8 mouse cellular contexts compared by ENCODE assay signal in the genomic region with DNA sequence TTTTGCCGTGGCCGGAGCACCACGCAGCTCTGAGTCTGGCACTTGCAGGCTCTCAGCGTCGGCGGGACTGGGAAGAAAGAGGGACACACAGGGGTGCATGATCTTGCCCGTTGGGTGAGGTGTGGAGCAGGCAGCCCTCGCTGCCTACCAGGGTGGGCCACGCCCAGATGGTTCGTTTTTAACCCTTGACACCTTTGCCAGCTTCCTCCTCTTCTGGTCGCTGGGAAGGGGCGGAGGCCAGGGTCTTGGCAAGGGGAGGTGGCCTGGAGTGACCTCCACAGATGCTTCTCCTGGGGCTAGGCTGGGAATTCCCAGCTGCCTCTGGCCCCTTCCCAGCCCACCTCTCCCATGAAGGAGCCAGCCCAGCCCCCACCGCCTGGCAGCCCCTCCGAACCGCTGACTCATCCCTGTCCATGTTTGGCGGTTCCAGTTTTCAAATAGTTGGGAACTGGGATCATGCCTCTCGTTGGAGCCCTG. TPM values are rescaled to one million over a fixed set of nuclear protein-coding genes. Genes with fewer than 3 reads are reported as not detected.
DNase-seq lines count a peak whose midpoint lies in the region; ATAC-seq and TF ChIP-seq lines count a peak whose summit lies in the region.

No protein-coding gene starts in this region.

- H3K9me3 ChIP-seq in intestine, embryonic 16.5 days (ENCODE audit: control insufficient read depth, low read length): no peaks in the 10 kb centered on the region

- H3ac ChIP-seq in myocyte (ENCODE audit: control insufficient read depth, insufficient read length): no peak overlapping the region

- TF ChIP-seq POLR2A in myocyte (IDR thresholded peaks at IDR 0.05; ENCODE audit: insufficient read length, low read depth): peak; percentile 34

- peak overlapping the region; percentile 81 for H3K27ac ChIP-seq in intestine, embryonic 16.5 days (ENCODE audit: low read length)

- peaks cover 82% of the 10 kb centered on the region for H3K4me1 ChIP-seq in intestine, embryonic 16.5 days (ENCODE audit: control insufficient read depth, insufficient read depth, low read length)

- DNase-seq in adrenal gland, adult (ENCODE audit: inconsistent age in 2 of 2, low spot score in 1 of 2): peak; percentile 79 to 86
- no peak for DNase-seq in adrenal gland, postnatal 4 days (ENCODE audit: low spot score in 2 of 2)
- peak; percentile 82 for DNase-seq in NIH3T3 (ENCODE audit: low read depth)
- DNase-seq in heart, adult 11 months: peak; percentile 99
- DNase-seq in layer of hippocampus, postnatal 36 days: no peak

- H3K4me3 ChIP-seq in intestine, embryonic 16.5 days (ENCODE audit: low read length): peak overlapping the region; percentile 36
- H3K4me3 ChIP-seq in myocyte: peak overlapping the region; percentile 16

- peaks cover 86% of the 10 kb centered on the region for H3K79me2 ChIP-seq in myocyte (ENCODE audit: control insufficient read depth, insufficient read depth)

- no peaks in the 10 kb centered on the region for H3K36me3 ChIP-seq in intestine, embryonic 16.5 days (ENCODE audit: control insufficient read depth, insufficient read depth, low read length)
- H3K36me3 ChIP-seq in myocyte (ENCODE audit: control insufficient read depth, insufficient read depth): no peaks in the 10 kb centered on the region

- H3K9ac ChIP-seq in intestine, embryonic 16.5 days (ENCODE audit: low read depth, low read length): peak overlapping the region; percentile 55

- peak overlapping the region; percentile 56 for H3K4me2 ChIP-seq in intestine, embryonic 16.5 days (ENCODE audit: low read depth, low read length)
- H3K4me2 ChIP-seq in myocyte (ENCODE audit: low read depth): peak overlapping the region; percentile 97

- no peaks in the 10 kb centered on the region for H3K27me3 ChIP-seq in intestine, embryonic 16.5 days (replicated peaks; ENCODE audit: control insufficient read depth, insufficient read depth, low read length)
- no peaks in the 10 kb centered on the region for H3K27me3 ChIP-seq in myocyte (ENCODE audit: control insufficient read depth, insufficient read depth, insufficient read length)

- ATAC-seq in intestine, embryonic 16.5 days: peak; percentile 14
- no peak for ATAC-seq in megakaryocyte progenitor cell, adult 5-6 weeks (replicated peaks; ENCODE audit: poor library complexity)

- 14% methylated on average over 17 of the region's 17 CpGs for WGBS in intestine, embryonic 16.5 days

TF ChIP-seq in myocyte, 11 proteins besides CTCF, POLR2A, EP300 and RAD21:
- TF ChIP-seq USF1 (IDR thresholded peaks at IDR 0.05; ENCODE audit: low read depth): no peak
- TF ChIP-seq E2F4 (IDR thresholded peaks at IDR 0.05; ENCODE audit: insufficient read depth): peak; percentile 54
- no peak for TF ChIP-seq CEBPB (IDR thresholded peaks at IDR 0.05; ENCODE audit: insufficient read depth, poor library complexity, severe bottlenecking)
- TF ChIP-seq SRF (IDR thresholded peaks at IDR 0.05; ENCODE audit: control insufficient read depth, insufficient read length, low read depth): peak; percentile 63
- no peak for TF ChIP-seq REST (IDR thresholded peaks at IDR 0.05; ENCODE audit: insufficient read depth, insufficient read length)
- TF ChIP-seq MYOD1 (IDR thresholded peaks at IDR 0.05; ENCODE audit: control insufficient read depth in 1 of 3, insufficient read length in 2 of 3, low read depth in 2 of 3): peak in 2 of 3 experiments; percentile 60 to 85
- no peak for TF ChIP-seq MAX (IDR thresholded peaks at IDR 0.05; ENCODE audit: low read depth)
- peak; percentile 2 for TF ChIP-seq TCF3 (IDR thresholded peaks at IDR 0.05; ENCODE audit: insufficient read length, low read depth)
- TF ChIP-seq MYOG (IDR thresholded peaks at IDR 0.05; ENCODE audit: control insufficient read depth in 1 of 3, insufficient read depth in 1 of 3, insufficient read length in 2 of 3, low read depth in 2 of 3): peak in 1 of 3 experiments; percentile 84
- no peak for TF ChIP-seq POLR2AphosphoS2 (IDR thresholded peaks at IDR 0.05; ENCODE audit: insufficient read length, low read depth)
- TF ChIP-seq TCF12 (IDR thresholded peaks at IDR 0.05; ENCODE audit: insufficient read depth, poor library complexity, severe bottlenecking): no peak

RNA-seq across cellular contexts. Expression of gene Hspg2, which starts 8.2 kb away (rescaled TPM):
- total RNA-seq in adrenal gland, postnatal 4 days (2021): 100 to 1,000 TPM; 170 to 191 TPM
- polyA plus RNA-seq in intestine, embryonic 16.5 days (2015; fragmentation: Nextera tagmentation; extraction: Ambion mirVana): 24.5 TPM in 2 replicates
- polyA plus RNA-seq in myocyte (2012; fragmentation: generic; extraction: Trizol): 209 TPM
- total RNA-seq in layer of hippocampus, postnatal 36 days (2021): 1 to 10 TPM; 6.4 to 7.3 TPM
- total RNA-seq in megakaryocyte progenitor cell, adult 5-6 weeks (2015): 0.37 TPM in 1 of 2 replicates, not detected in the other
- not detected in 2 replicates for total RNA-seq in megakaryocyte progenitor cell, adult 5-6 weeks (2017)

RNA-seq across cellular contexts. Expression of gene 1700013G24Rik, which starts 23.7 kb away (rescaled TPM):
- not detected for total RNA-seq in adrenal gland, postnatal 4 days (2021)
- not detected in 2 replicates for polyA plus RNA-seq in intestine, embryonic 16.5 days (2015; fragmentation: Nextera tagmentation; extraction: Ambion mirVana)
- 0.55 TPM for polyA plus RNA-seq in myocyte (2012; fragmentation: generic; extraction: Trizol)
- total RNA-seq in layer of hippocampus, postnatal 36 days (2021): not detected
- not detected in 2 replicates for total RNA-seq in megakaryocyte progenitor cell, adult 5-6 weeks (2015)
- not detected in 2 replicates for total RNA-seq in megakaryocyte progenitor cell, adult 5-6 weeks (2017)

RNA-seq across cellular contexts. Expression of gene Cela3b, which starts 46.5 kb away (rescaled TPM):
- 100 to 1,000 TPM in 1 of 2 experiments, not detected in 1; 918 TPM for total RNA-seq in adrenal gland, postnatal 4 days (2021)
- polyA plus RNA-seq in intestine, embryonic 16.5 days (2015; fragmentation: Nextera tagmentation; extraction: Ambion mirVana): 237 and 402 TPM in 2 replicates
- polyA plus RNA-seq in myocyte (2012; fragmentation: generic; extraction: Trizol): 0.38 TPM
- total RNA-seq in layer of hippocampus, postnatal 36 days (2021): not detected
- not detected in 2 replicates for total RNA-seq in megakaryocyte progenitor cell, adult 5-6 weeks (2015)
- not detected in 2 replicates for total RNA-seq in megakaryocyte progenitor cell, adult 5-6 weeks (2017)

Comparison
In these comparisons a context has a peak if more than half of its experiments do, and no peak if none do; other contexts are left out.
1. DNase-seq: peak in adrenal gland, adult (2 of 2), NIH3T3 (single experiment) and heart, adult 11 months (single experiment); none in adrenal gland, postnatal 4 days (0 of 2) and layer of hippocampus, postnatal 36 days (0 of 2).
2. RNA of gene Hspg2, which starts 8.2 kb away (total RNA-seq): 170 to 191 TPM in adrenal gland, postnatal 4 days; 6.4 to 7.3 TPM in layer of hippocampus, postnatal 36 days and 0.37 TPM in megakaryocyte progenitor cell, adult 5-6 weeks; every median in the first group is over 10 times any median in the second.